25 mouse cellular contexts compared by ENCODE assay signal in the genomic region with DNA sequence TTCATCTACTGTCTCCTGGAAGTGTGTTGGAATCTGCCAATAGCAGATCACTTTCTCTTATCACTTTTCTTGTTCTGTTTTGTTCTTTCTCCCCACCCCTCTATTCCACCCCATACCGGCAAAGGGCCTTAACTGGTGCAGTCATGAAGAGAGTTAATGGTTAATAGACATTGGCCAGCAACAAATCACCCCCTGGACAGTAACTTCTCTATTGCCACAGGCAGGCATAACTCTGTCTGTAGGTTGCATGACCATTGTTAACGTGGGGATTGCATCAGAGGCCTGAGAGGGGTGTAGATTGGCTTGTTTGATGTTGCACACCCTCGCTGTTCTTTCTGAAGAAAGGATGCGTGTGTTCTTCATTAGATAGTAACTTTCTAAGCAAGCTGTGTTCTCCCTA. TPM values are rescaled to one million over a fixed set of nuclear protein-coding genes. Genes with fewer than 3 reads are reported as not detected.
"Had no signal": no experiment of that assay in that cellular context is flagged by ENCODE, and none has a peak within 500 bp of the region (broad histone marks: within the 10 kb centered on the region; RNA-seq: fewer than 3 reads in every experiment).

No protein-coding gene starts in this region.

- H3K27me3 ChIP-seq: limb, embryonic 13.5 days had no signal

- H3K9me3 ChIP-seq: limb, embryonic 10.5 days; limb, embryonic 13.5 days had no signal

- ATAC-seq: intestine, postnatal 0 days had no signal

- H3K4me3 ChIP-seq: limb, embryonic 10.5 days; limb, embryonic 13.5 days had no signal

- H3K4me2 ChIP-seq: limb, embryonic 13.5 days; midbrain, embryonic 11.5 days had no signal

- H3K4me1 ChIP-seq: limb, embryonic 10.5 days; limb, embryonic 13.5 days had no signal

- H3K9ac ChIP-seq: limb, embryonic 13.5 days had no signal

- DNase-seq: kidney, postnatal 10 days; kidney, postnatal 4 days; lung, adult 2 months; lung, postnatal 14 days; lung, postnatal 4 days; midbrain, embryonic 14.5 days; thymus, adult 18-20 months; thymus, postnatal 36 days had no signal

- H3K27ac ChIP-seq: limb, embryonic 10.5 days; limb, embryonic 13.5 days had no signal

RNA-seq across cellular contexts. Expression of a gene that starts 20.6 kb away (rescaled TPM):
- total RNA-seq: layer of hippocampus, adult 18-20 months; layer of hippocampus, postnatal 14 days; liver, adult 2 months; megakaryocyte progenitor cell, adult 5-6 weeks; megakaryocyte-erythroid progenitor cell, adult 5-6 weeks; midbrain, postnatal 0 days had no signal
- polyA plus RNA-seq: intestine, embryonic 14.5 days; intestine, postnatal 0 days; limb, embryonic 10.5 days; midbrain, embryonic 11.5 days; midbrain, embryonic 14.5 days; neural tube, embryonic 11.5 days; small intestine, adult 2 months; spleen, adult 2 months; stomach, embryonic 16.5 days; testis, adult 2 months; urinary bladder, adult 2 months had no signal

RNA-seq across cellular contexts. Expression of a gene that starts 54.9 kb away (rescaled TPM):
- total RNA-seq: liver, adult 2 months; megakaryocyte progenitor cell, adult 5-6 weeks; megakaryocyte-erythroid progenitor cell, adult 5-6 weeks had no signal
- polyA plus RNA-seq: liver, adult 2 months; neural tube, embryonic 11.5 days; spleen, adult 2 months had no signal
